Mouse (Mus musculus) central nervous system, embryonic 11.5 days (tissue): ENCODE data around the gene Atp6v0a1. TPM values are rescaled to one million over a fixed set of nuclear protein-coding genes. Genes with fewer than 3 reads are reported as not detected.

Experiments used
- polyA plus RNA-seq: library from polyadenylated mRNA; depleted of rRNA; stranded (reverse); fragments of >200 nt; gene quantifications from 2 replicates; pipeline ENCODE4 v1.2.3, GENCODE M21; 2012; rRNA removed

Atp6v0a1 gene
- polyA plus RNA-seq, result 75.1 and 97.4 TPM in 2 replicates

DNA sequence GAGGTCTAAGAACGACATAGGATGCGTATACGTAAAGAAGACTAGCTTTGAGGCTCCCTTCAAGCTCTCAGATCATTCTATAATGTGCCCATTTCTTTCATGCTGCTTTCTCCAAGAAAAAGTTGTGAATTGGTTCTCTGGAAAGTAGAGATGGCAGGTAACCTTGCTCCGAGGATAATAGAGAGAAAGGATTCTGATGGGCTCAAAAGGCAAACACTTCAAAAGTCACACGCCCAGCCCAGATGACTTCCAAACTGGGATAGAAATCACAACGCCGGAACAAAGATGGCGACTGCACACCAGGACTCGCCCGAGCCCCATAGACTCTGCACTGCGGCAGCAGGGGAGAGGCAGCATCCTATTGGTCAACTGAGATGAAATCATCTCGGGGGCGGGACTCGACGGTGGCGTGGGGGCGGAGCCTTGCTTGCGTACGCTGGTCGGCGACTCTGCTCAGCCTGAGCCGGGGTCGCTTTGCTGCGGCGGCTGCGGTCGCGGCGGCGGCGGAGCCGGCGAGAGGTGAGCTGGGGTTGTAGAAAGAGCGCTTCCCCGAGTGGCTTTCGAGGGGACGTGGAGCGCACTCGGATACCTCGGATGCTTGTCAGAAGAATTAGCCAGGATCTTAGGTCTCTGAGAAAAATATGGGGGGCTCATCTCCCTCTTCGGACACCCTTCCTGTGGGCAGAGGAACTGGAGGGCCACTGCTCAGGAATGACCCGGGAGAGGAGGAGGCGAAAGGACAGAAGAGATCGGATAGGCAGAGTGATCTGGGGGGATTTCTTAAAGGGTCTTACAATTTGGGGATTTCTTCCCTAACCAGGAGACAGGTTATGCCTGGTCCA is at the start of gene Atp6v0a1:
TSS of gene Atp6v0a1 (plus strand) at position 407 of the 842 bp plus-strand sequence.

DNA sequence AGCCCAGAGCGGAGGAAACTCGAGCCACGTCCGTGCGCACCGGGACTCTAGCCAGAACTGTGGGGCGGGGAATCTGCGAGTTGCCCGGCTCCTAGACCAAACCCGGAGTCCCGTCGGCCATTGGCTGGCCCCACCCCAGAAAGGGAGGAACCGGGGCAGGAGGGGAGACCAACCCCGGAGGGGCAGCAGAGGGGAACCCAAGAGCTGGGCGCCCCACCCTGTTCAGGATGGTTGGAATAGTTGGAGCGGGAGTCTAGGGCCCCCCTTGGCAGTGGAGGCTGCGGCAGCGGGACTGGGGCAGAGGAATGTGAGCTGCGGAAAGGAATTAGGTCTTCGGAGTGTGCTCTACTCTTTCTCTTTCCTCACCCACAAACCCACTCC is 38.7 kb upstream of the Atp6v0a1 start, which contains the start of gene Cavin1:
TSS of gene Cavin1 (minus strand) at position 331 of the 381 bp plus-strand sequence.

DNA sequence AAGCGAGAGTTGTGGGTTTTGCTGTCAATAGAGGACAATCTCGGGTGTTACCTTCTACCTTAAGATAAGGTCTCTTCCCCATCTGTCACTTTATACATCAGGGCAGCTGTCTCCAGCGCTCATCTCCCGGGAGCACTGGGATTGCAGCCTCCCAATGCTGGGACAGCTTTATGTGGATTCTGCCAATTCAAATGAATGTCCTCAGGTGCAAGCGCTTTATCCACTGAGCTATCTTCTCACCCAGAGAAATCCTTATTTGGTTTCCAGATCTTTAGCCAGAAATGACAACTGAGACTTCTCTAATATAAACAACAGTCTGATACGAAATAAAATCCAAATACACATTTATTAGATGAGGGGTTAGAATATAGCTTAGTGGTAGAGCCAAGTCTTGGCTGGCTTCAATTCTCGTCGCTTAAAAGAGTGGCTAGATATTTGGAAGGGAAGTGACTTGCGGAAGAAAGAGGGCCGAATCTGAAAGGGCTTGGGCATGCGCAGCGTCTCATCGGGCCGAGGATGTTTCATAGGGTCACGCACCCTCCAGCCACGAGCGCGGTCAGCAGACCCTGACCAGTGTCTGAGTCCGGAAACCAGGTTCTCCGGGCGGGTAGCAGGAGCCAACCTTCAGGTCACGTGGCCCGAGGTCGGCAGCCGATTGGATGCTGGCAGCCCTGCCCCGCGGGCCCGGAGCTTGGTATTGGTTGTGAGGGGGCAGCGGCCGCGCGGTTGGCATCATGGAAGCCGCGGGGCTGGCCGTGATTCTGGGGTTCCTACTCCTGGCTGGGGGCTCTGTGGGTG is 60.3 kb downstream of the Atp6v0a1 start, which contains the start of gene Naglu:
TSS of gene Naglu (plus strand) at position 622 of the 798 bp plus-strand sequence.

DNA sequence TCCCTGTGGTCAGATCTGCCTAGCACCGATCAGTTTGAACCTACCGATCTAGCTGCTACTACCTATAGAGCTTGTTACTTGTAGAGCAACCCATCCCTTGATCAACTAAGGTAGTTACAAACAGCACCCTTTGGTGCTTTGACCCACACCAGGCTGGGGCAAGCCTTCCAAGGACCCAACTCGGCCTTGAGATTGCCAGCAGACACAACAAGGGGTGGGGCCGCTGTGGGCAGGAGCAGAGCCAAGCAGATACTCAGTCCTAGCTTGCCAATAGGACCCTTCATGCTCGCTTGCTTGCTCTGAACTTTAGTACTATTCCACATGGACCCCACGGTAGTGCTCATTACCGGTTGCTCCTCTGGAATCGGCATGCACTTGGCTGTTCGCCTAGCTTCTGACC is 68.9 kb downstream of the Atp6v0a1 start, which contains the start of gene Hsd17b1:
TSS of gene Hsd17b1 (plus strand) at position 291 of the 400 bp plus-strand sequence.

DNA sequence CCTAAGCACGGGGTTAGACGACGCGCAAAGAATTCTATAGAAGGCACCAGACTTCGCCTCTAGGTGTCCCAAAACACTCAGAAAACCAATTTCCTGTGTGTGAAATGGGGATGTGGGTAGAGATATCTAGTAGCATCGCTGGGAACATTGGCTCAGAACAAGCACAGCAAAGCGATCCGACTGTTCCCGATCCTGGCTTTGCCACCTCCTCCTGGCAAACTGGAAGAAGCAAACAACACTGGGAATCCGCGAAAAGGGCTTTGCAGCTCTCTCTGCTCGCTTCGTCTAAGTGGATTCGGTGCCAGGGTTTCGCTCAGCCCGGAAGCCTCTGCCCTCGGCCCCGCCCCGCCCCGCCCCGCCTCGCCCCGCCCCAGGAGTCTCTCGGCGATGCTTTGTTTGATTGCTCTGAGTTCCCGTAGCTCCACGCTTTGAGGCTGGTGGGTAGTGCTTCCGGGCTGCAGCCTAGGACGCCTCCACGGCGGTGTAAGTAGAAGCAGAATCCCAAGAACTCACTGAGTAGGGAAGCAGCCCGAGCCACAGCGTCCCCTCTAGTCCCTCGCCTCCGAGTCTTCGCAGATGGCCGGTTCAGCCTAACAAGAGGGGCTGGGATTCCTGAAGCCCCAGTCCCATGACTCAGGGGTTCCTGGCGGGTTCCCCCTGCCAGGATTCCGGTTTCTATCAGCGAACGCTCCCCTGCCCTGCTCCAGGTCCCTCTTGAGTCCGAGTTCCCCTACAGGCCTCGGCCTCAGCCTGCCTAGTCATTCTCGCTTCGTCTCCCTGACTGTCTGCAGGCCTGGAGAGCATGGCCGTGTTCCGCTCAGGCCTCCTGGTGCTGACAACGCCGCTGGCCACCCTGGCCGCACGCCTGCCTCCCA is 73.2 kb downstream of the Atp6v0a1 start, which contains the start of gene Coasy:
TSS of gene Coasy (plus strand) at position 358 of the 875 bp plus-strand sequence.

DNA sequence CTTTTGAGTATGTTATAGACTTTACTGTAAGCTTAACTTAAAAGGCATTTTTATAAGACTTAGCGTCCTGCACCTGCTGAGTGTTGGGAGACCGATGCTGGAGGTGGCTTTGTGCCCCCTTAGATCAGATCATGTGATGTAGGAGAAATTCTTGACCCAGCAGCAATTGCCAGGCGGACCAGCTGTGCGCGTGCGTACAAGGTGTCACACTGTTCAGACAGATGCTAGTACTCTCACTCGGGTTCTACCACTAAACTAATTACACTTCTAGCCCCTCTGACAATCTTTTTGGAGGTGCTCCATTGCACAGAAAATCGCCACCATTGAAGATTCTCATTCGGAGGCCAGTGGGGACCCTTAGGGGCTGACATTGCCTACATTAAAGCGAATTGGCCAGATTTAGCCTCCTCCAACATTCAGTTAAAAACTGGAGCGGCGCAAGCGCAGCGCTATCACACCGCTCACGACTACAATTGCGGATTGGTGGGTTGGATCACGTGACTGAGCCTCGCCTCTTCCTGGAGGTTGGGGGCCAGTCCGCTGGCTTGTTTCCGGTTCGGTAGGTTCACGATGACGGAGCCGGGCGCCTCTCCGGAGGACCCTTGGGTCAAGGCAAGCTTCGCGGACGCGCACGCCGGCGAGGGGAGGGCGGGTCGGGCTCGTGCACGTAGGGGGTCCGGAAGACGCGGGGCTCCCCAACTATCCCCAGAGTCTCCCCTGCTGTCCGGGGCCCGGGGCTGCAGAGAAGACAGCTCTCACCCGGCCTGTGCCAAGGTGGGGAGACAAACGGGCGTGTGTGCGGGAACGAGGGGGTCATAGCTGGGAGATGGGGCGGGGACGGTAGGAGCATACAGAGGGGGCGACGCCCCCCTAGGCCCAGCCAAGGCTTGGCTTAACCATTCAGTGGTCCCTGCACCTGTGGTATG is 77.8 kb downstream of the Atp6v0a1 start, which contains the start of gene Mlx:
TSS of gene Mlx (plus strand) at position 522 of the 926 bp plus-strand sequence.

DNA sequence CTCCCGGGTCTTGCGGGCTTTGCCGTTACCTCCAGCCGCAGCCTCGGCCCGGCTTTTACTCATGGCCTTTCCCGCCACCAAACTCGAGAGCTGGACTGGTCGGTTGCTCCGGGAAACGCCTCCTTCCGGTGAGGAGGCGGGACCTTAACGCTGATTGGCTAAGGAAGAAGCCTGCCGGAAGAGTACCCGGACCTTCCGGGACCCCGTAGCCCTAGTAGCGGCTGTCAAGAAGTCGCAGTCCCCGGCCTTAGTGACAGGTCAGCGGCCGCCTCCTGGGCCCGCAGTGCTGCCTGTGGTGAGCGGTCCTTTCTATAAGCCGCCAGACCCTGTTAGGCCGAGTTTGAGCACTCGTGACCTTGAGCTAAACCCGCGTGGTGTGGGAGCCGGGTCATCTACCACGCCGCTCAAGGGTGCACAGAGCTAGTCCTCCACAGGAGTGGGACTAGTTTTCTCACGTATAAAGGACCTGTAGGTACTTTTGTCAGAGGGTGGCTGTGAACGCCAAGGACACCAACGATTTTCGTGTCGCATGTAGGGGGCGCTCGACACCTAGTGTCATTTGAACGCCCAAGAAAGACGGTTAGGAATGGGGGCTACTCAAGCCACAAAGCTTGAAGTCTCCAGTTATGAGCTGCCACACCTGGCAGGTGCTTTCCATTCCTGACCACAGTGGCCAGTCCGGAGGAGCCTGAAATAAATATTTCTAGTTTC is 86.2 kb downstream of the Atp6v0a1 start, which contains the start of gene Psmc3ip:
TSS of gene Psmc3ip (minus strand) at position 123 of the 711 bp plus-strand sequence.

Other genes starting within 250 kb of the Atp6v0a1 start
- gene Kcnh4, start 249.5 kb upstream of the Atp6v0a1 start, polyA plus RNA-seq, result 6.4 and 7.2 TPM in 2 replicates
- gene Hcrt, start 246.5 kb upstream of the Atp6v0a1 start, polyA plus RNA-seq, result 0.28 TPM in 1 of 2 replicates, not detected in the other
- 5.8 and 6.6 TPM in 2 replicates for gene Ghdc, start 238.5 kb upstream of the Atp6v0a1 start, polyA plus RNA-seq
- gene Stat5b, start 158.7 kb upstream of the Atp6v0a1 start, polyA plus RNA-seq, result 12.9 and 15.9 TPM in 2 replicates
- gene Stat5a, start 150.1 kb upstream of the Atp6v0a1 start, polyA plus RNA-seq, result 2.1 and 3.3 TPM in 2 replicates
- 20.9 and 23.6 TPM in 2 replicates for gene Stat3, start 69.9 kb upstream of the Atp6v0a1 start, polyA plus RNA-seq
- gene Cavin1, start 38.6 kb upstream of the Atp6v0a1 start, polyA plus RNA-seq, result 20.2 and 40.3 TPM in 2 replicates
- gene Naglu, start 60.6 kb downstream of the Atp6v0a1 start, polyA plus RNA-seq, result 6.2 and 7.2 TPM in 2 replicates
- 0.30 and 0.55 TPM in 2 replicates for gene Hsd17b1, start 69.0 kb downstream of the Atp6v0a1 start, polyA plus RNA-seq
- 46.4 and 49.7 TPM in 2 replicates for gene Coasy, start 73.1 kb downstream of the Atp6v0a1 start, polyA plus RNA-seq
- gene Mlx, start 77.8 kb downstream of the Atp6v0a1 start, polyA plus RNA-seq, result 24.2 and 37.5 TPM in 2 replicates
- gene Psmc3ip, start 86.0 kb downstream of the Atp6v0a1 start, polyA plus RNA-seq, result 50.1 and 54.5 TPM in 2 replicates
- 39.1 and 53.7 TPM in 2 replicates for gene Retreg3, start 110.4 kb downstream of the Atp6v0a1 start, polyA plus RNA-seq
- gene Tubg1, start 110.5 kb downstream of the Atp6v0a1 start, polyA plus RNA-seq, result 23.1 and 35.8 TPM in 2 replicates
- gene Tubg2, start 146.5 kb downstream of the Atp6v0a1 start, polyA plus RNA-seq, result 2.4 and 4.7 TPM in 2 replicates
- gene Cntnap1, start 161.1 kb downstream of the Atp6v0a1 start, polyA plus RNA-seq, result 0.77 and 1.3 TPM in 2 replicates
- gene Plekhh3, start 161.9 kb downstream of the Atp6v0a1 start, polyA plus RNA-seq, result 8.0 and 10.1 TPM in 2 replicates
- not detected in 2 replicates for gene Ccr10, start 166.0 kb downstream of the Atp6v0a1 start, polyA plus RNA-seq
- 11.1 and 20.0 TPM in 2 replicates for gene Ezh1, start 217.0 kb downstream of the Atp6v0a1 start, polyA plus RNA-seq
- 41.2 and 53.6 TPM in 2 replicates for gene Ramp2, start 236.6 kb downstream of the Atp6v0a1 start, polyA plus RNA-seq
- gene Vps25, start 244.3 kb downstream of the Atp6v0a1 start, polyA plus RNA-seq, result 46.6 and 64.9 TPM in 2 replicates